Mouse (Mus musculus) gastrocnemius, adult 18-20 months (tissue): Measurements from ENCODE around the gene Gm11937. TPM values are rescaled to one million over a fixed set of nuclear protein-coding genes. Genes with fewer than 3 reads are reported as not detected.

Source experiments
- DNase-seq: peaks from one replicate; pipeline ENCODE4 v3.0.0; 2021; ENCODE audit warnings: low spot score
- total RNA-seq, 2 experiments: library from RNA; stranded (reverse); gene quantifications; 2 replicates each; pipeline ENCODE4 v1.2.3; 2021

Gene Gm11937
- total RNA-seq, 2 experiments from 2014 or later: not detected

DNA sequence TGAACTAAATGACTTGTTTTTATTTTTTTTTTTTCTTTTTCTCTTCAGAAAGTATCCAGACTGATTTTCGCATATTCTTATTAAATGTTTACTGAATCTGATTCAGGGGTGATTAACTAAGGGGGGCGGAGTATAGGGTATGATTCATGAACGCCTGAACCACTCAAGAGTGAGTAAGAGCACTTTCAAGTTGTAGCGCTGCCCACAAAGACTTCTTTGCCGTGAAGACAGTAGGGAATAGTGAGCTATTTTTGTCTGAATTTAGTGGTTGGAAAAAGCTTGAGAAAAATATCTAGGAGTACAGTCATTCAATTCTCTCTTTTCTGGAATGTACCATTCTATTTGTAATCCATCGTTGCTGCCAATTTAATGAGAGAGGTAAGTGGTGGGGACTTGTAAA lies 28.4 kb downstream of the Gm11937 start:
- DNase-seq: no peak

DNA sequence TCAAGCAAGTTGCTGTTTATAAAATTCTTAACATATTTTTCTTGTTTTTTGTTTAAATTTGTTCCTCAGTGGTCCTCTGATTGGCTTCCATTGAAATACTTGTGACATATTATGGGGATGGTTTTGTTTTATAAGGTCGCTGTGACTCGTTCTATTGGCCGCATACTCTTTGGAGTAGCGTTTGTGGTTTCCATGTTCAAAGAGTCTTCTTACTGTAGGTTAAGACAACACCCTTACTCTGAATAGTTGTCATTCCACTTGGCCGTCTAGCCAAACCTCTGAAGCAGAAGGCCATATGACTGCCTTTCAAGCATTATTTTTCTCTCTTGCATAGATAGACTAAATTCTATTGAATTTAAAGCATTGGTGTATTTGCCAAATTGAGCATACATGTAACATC lies 28.9 kb downstream of the Gm11937 start:
- DNase-seq: no peak

DNA sequence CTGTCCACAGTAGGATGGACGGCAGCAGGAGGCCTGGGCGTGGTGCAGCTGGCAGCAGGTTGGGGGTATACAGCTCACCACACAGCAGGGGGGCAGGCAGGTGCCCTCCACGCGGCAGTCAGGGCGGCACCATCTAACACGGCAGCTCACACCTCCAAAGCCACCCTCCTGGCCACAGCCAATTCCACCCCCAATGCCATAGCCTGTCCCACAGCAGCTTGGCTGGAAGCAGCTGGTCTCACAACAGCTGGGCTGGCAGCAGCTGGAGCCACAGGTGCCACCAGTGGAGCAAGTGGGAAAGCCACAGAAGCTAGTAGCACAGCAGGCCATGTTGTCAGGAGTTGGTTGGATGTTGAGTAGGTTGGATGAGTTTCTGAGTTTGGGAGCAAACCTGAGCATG lies 29.4 kb downstream of the Gm11937 start, which contains the start of gene Krtap1-5:
Gene Krtap1-5, minus strand, starts transcription at position 381 of the 400 bp plus-strand sequence.
- no peak for DNase-seq

DNA sequence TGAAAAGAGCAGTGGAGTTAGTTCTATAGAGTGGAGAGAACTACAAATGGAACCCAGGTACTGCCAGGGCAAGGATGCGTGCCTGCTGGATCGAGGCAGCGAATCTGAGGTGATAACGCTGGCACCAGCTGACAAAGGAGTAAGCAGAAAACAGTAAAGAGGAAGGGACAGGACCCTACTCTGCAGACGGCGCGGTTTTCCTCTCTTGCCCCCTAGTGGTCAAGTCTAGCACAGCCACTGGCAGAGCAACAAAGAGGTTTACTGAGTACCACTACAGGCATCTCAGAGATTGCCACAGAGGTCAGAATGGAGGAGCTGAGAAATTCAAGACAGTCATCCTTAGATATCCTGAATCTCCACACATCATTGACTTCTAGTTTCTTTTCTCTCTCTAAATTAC lies 35.9 kb downstream of the Gm11937 start:
- peak; percentile 44 for DNase-seq

DNA sequence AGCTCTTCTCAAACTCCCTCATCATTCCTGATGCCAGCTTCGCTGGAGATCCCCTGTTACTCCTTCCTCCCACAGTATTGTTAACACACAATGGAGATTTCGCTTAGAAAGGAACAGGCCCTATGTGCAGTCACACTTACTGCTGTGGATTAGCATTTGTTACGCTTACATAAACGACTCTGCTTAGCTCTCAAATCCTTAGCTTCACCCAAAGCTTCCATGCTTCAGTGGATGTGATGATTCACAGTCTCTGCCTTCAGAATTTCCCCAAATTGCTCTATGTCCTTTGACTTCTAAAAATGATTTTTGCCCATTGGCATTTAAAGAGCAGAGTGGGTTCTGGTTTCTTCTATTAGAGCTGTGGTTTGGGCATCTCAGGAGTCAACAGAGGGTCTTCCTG lies 36.8 kb downstream of the Gm11937 start:
- no peak for DNase-seq

DNA sequence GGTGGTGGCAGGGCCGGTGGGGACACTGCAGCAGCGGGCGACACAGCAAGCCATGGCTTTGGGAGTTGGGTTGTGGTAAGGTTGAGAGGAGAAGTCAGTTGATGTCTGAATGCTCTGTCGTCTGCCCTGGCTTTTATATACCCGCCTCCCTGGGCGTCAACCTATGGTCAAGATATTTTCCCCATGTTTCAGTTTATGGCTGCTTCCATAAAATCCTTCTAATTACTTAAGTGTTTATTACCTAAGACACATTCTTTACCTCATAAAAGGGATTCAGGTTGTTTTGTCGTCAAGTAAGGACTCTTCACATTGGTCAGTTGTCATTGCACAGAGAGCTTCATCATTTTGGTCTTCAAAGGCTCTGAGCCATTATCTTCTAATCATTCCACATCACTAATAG lies 43.5 kb downstream of the Gm11937 start, which contains the start of gene Krtap3-1:
Gene Krtap3-1, minus strand, starts transcription at position 101 of the 400 bp plus-strand sequence.
- DNase-seq: no peak

DNA sequence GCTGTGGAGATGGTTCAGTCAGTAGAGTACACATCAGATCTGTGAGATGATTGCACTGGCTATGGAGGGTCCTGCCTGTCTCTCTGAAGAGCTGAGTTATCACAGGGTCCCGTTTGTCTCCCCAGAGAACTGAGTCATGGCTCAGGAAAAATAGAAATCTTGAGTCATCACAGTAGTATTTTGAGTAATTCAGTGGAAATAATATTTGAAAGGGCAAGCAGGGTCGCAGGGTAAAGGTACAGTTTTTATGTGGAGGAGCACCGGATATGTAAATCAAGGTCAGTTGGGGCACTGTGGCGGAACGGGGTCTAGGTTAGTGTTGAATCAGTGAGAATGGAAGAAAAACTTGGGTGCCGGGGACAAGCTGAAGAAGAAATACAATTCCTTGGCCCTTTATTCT lies 47.4 kb downstream of the Gm11937 start:
- DNase-seq: no peak

Other genes starting within 250 kb of the Gm11937 start
- not detected for gene Krt28, start 235.3 kb downstream of the Gm11937 start, total RNA-seq
- 1 to 10 TPM; 2.6 to 3.1 TPM for gene Krt10, start 220.8 kb downstream of the Gm11937 start, total RNA-seq
- not detected for gene Krt12, start 187.9 kb downstream of the Gm11937 start, total RNA-seq
- under 1 TPM in 1 of 2 experiments, not detected in 1; 0.14 TPM for gene Krt20, start 172.0 kb downstream of the Gm11937 start, total RNA-seq
- not detected for gene Krt23, start 117.1 kb downstream of the Gm11937 start, total RNA-seq
- not detected for gene Krt39, start 88.9 kb downstream of the Gm11937 start, total RNA-seq
- not detected for gene Krt40, start 67.0 kb downstream of the Gm11937 start, total RNA-seq
- under 1 TPM in 1 of 2 experiments, not detected in 1; 0.32 TPM for gene Krtap3-3, start 59.3 kb downstream of the Gm11937 start, total RNA-seq
- gene Krtap3-2, start 53.3 kb downstream of the Gm11937 start, total RNA-seq: not detected
- gene Gm11939, start 50.7 kb downstream of the Gm11937 start, total RNA-seq: not detected
- gene Krtap3-1, start 43.6 kb downstream of the Gm11937 start, total RNA-seq: not detected
- gene Krtap1-5, start 29.2 kb downstream of the Gm11937 start, total RNA-seq: not detected
- gene Krtap1-4, start 26.5 kb downstream of the Gm11937 start, total RNA-seq: not detected
- not detected for gene Krtap1-3, start 18.9 kb downstream of the Gm11937 start, total RNA-seq
- not detected for gene Krtap9-3, start 12.1 kb downstream of the Gm11937 start, total RNA-seq
- gene Gm11938, start 6.9 kb downstream of the Gm11937 start, total RNA-seq: not detected
- gene Krtap2-4, start 4.7 kb upstream of the Gm11937 start, total RNA-seq: not detected
- gene Gm11562, start 10.2 kb upstream of the Gm11937 start, total RNA-seq: not detected
- not detected for gene Krtap4-1, start 18.0 kb upstream of the Gm11937 start, total RNA-seq
- gene Krtap4-2, start 24.9 kb upstream of the Gm11937 start, total RNA-seq: not detected
- not detected for gene Krtap4-7, start 33.9 kb upstream of the Gm11937 start, total RNA-seq
- not detected for gene Gm11555, start 40.0 kb upstream of the Gm11937 start, total RNA-seq
- not detected for gene Gm11563, start 48.8 kb upstream of the Gm11937 start, total RNA-seq
- gene Krtap4-6, start 55.8 kb upstream of the Gm11937 start, total RNA-seq: not detected
- not detected for gene Gm14190, start 80.6 kb upstream of the Gm11937 start, total RNA-seq
- not detected for gene Gm14180, start 124.1 kb upstream of the Gm11937 start, total RNA-seq
- not detected for gene Gm11595, start 162.7 kb upstream of the Gm11937 start, total RNA-seq
- gene Krtap4-8, start 170.5 kb upstream of the Gm11937 start, total RNA-seq: not detected
- gene Krtap4-9, start 175.0 kb upstream of the Gm11937 start, total RNA-seq: not detected
- not detected for gene Gm11596, start 183.3 kb upstream of the Gm11937 start, total RNA-seq
- gene Gm11569, start 188.7 kb upstream of the Gm11937 start, total RNA-seq: not detected
- gene Gm11554, start 194.3 kb upstream of the Gm11937 start, total RNA-seq: not detected
- gene Krtap4-13, start 199.7 kb upstream of the Gm11937 start, total RNA-seq: not detected
- not detected for gene Gm11564, start 205.5 kb upstream of the Gm11937 start, total RNA-seq
- not detected for gene 2300003K06Rik, start 227.9 kb upstream of the Gm11937 start, total RNA-seq
- not detected for gene Krtap4-16, start 241.4 kb upstream of the Gm11937 start, total RNA-seq
- gene Gm11568, start 247.7 kb upstream of the Gm11937 start, total RNA-seq: not detected